Comparison of ENCODE assay signal across 9 mouse cellular contexts in the genomic region with DNA sequence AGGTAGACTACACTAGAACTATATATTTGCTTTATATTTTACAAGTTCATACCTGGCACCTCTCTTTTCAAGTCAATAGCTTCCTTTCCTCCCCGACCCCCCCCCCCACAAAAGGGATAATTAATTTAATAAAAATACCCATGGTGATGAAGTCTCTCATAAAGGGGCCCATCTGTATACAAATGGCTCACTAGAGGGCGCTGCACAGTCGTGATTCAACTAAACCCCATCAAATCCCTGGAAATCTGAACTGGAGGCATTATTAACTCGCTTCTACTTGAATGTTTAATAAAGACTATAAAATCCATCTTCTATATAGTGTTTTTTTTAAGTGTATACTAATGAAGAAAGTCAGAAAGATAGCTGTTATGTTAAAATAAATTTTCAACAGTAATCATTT. TPM values are rescaled to one million over a fixed set of nuclear protein-coding genes. Genes with fewer than 3 reads are reported as not detected.
DNase-seq lines count a peak whose midpoint lies in the region; ATAC-seq and TF ChIP-seq lines count a peak whose summit lies in the region.
"Had no signal": no experiment of that assay in that cellular context is flagged by ENCODE, and none has a peak within 500 bp of the region (broad histone marks: within the 10 kb centered on the region; RNA-seq: fewer than 3 reads in every experiment).

No protein-coding gene starts in this region.

- H3K9me3 ChIP-seq in kidney, postnatal 0 days (replicated peaks; ENCODE audit: low read length), result no peaks in the 10 kb centered on the region

- H3K4me2 ChIP-seq in kidney, postnatal 0 days (ENCODE audit: low read length), result no peak overlapping the region

- no peak overlapping the region for H3K27ac ChIP-seq in cortical plate, adult 2 months (ENCODE audit: insufficient read depth, low read length)
- no peak overlapping the region for H3K27ac ChIP-seq in kidney, postnatal 0 days

- H3K4me1 ChIP-seq in cortical plate, adult 2 months (ENCODE audit: control insufficient read depth, insufficient read depth, low read length), result no peaks in the 10 kb centered on the region
- H3K4me1 ChIP-seq in kidney, postnatal 0 days (replicated peaks; ENCODE audit: insufficient read depth, low read length), result no peaks in the 10 kb centered on the region

- WGBS in kidney, postnatal 0 days, result 11% methylated on average over 4 of the region's 4 CpGs

- no peak for ATAC-seq in kidney, postnatal 0 days (replicated peaks; ENCODE audit: low FRiP score, low read depth)
- ATAC-seq in erythroblast, adult 5-6 weeks (replicated peaks; ENCODE audit: low FRiP score, poor library complexity, severe bottlenecking), result no peak

- no peaks in the 10 kb centered on the region for H3K36me3 ChIP-seq in kidney, postnatal 0 days (ENCODE audit: insufficient read depth, low read length)

- TF ChIP-seq CTCF in cortical plate, adult 2 months (IDR thresholded peaks at IDR 0.05; ENCODE audit: extremely low read depth, insufficient read depth, low read length), result peak; percentile 52
- peak; percentile 72 for TF ChIP-seq CTCF in kidney, postnatal 0 days (IDR thresholded peaks at IDR 0.05; ENCODE audit: low read depth)

- DNase-seq in gastrocnemius, adult 18-20 months (ENCODE audit: low spot score), result peak; percentile 30
- no peak for DNase-seq in gastrocnemius, postnatal 25 days
- DNase-seq in thymus, postnatal 4 days, result peak; percentile 51
- DNase-seq in thymus, postnatal 25 days, result no peak
- DNase-seq in kidney, postnatal 0 days (ENCODE audit: low spot score), result peak; percentile 78
- peak; percentile 74 for DNase-seq in lung, postnatal 36 days

- no peak overlapping the region for H3K9ac ChIP-seq in kidney, postnatal 0 days (ENCODE audit: low read depth, low read length)

- no peak overlapping the region for H3K4me3 ChIP-seq in cortical plate, adult 2 months (ENCODE audit: insufficient read depth, low read length)
- H3K4me3 ChIP-seq in kidney, postnatal 0 days (replicated peaks; ENCODE audit: low read depth, low read length), result no peak overlapping the region

- TF ChIP-seq POLR2A in cortical plate, adult 2 months (IDR thresholded peaks at IDR 0.05; ENCODE audit: extremely low read depth, insufficient read depth, low read length), result no peak

- no peaks in the 10 kb centered on the region for H3K27me3 ChIP-seq in kidney, postnatal 0 days (ENCODE audit: insufficient read depth, low read length)

RNA-seq across cellular contexts. Expression of gene D3Ertd254e, which starts 30.7 kb away (rescaled TPM):
- total RNA-seq in gastrocnemius, adult 18-20 months (2021), result 1 to 10 TPM; 1.7 to 1.8 TPM
- total RNA-seq in gastrocnemius, postnatal 25 days (2021), result 1 to 10 TPM; 1.6 to 1.8 TPM
- polyA plus RNA-seq in cortical plate, adult 2 months (2012; rRNA removed), result 5.9 TPM in 2 replicates
- polyA plus RNA-seq in kidney, postnatal 0 days (2015; fragmentation: Nextera tagmentation; extraction: Ambion mirVana), result 5.2 and 6.1 TPM in 2 replicates
- total RNA-seq in erythroblast, adult 5-6 weeks (2015; ENCODE audit: low replicate concordance), result under 0.01 and 1.0 TPM in 2 replicates
- 0.28 and 1.1 TPM in 2 replicates for total RNA-seq in erythroblast, adult 5-6 weeks (2017; ENCODE audit: low replicate concordance)

RNA-seq across cellular contexts. Expression of gene Qrfpr, which starts 40.6 kb away (rescaled TPM):
- not detected for total RNA-seq in gastrocnemius, adult 18-20 months (2021)
- not detected for total RNA-seq in gastrocnemius, postnatal 25 days (2021)
- polyA plus RNA-seq in cortical plate, adult 2 months (2012; rRNA removed), result 4.7 and 5.4 TPM in 2 replicates
- polyA plus RNA-seq in kidney, postnatal 0 days (2015; fragmentation: Nextera tagmentation; extraction: Ambion mirVana), result not detected in 2 replicates
- not detected in 2 replicates for total RNA-seq in erythroblast, adult 5-6 weeks (2015; ENCODE audit: low replicate concordance)
- not detected in 2 replicates for total RNA-seq in erythroblast, adult 5-6 weeks (2017; ENCODE audit: low replicate concordance)
- polyA plus RNA-seq: large intestine, adult 2 months had no signal

Comparison
In these comparisons a context has a peak if more than half of its experiments do, and no peak if none do; other contexts are left out.
1. DNase-seq: peak in gastrocnemius, adult 18-20 months (single experiment), thymus, postnatal 4 days (single experiment), kidney, postnatal 0 days (single experiment) and lung, postnatal 36 days (single experiment); none in gastrocnemius, postnatal 25 days (single experiment) and thymus, postnatal 25 days (single experiment).